Mouse (Mus musculus) C2C12 (cell line): ENCODE results near the gene F11r. TPM values are rescaled to one million over a fixed set of nuclear protein-coding genes. Genes with fewer than 3 reads are reported as not detected.

Experiments used
- H3K27me3 ChIP-seq: one replicate; pipeline ENCODE4 v1.6.1; 2011; ENCODE audit not compliant: control insufficient read depth, insufficient read depth, insufficient read length
- H3K36me3 ChIP-seq: one replicate; pipeline ENCODE4 v1.6.1; 2011; ENCODE audit not compliant: control insufficient read depth, insufficient read depth
- H3K4me3 ChIP-seq: one replicate; pipeline ENCODE4 v1.5.1; 2011; ENCODE audit warnings: mild to moderate bottlenecking, control low read depth; ENCODE audit not compliant: poor library complexity, insufficient read depth, severe bottlenecking
- H3K79me2 ChIP-seq: one replicate; pipeline ENCODE4 v1.6.1; 2011; ENCODE audit not compliant: control insufficient read depth, insufficient read depth
- H3K79me3 ChIP-seq: one replicate; pipeline ENCODE4 v1.6.1; 2011; ENCODE audit warnings: low read depth, control low read depth
- H3ac ChIP-seq: one replicate; pipeline ENCODE3; 2011; ENCODE audit warnings: low read depth; ENCODE audit not compliant: control insufficient read depth, insufficient read length
- CEBPB ChIP-seq: IDR thresholded peaks from one replicate; pipeline ENCODE4 v1.6.1; 2011; ENCODE audit warnings: low read depth, mild to moderate bottlenecking, control low read depth, moderate library complexity
- CTCF ChIP-seq: IDR thresholded peaks from one replicate; pipeline ENCODE4 v1.5.1; 2011; ENCODE audit not compliant: control insufficient read depth, insufficient read depth, insufficient read length
- FOSL1 ChIP-seq: IDR thresholded peaks from one replicate; pipeline ENCODE4 v1.8.0; 2011; ENCODE audit warnings: mild to moderate bottlenecking, low read length; ENCODE audit not compliant: poor library complexity, insufficient read depth, severe bottlenecking
- MAX ChIP-seq: IDR thresholded peaks from one replicate; pipeline ENCODE4 v1.6.1; 2011; ENCODE audit warnings: mild to moderate bottlenecking, control low read depth
- MYOD1 ChIP-seq: IDR thresholded peaks from one replicate; pipeline ENCODE4 v1.6.1; 2011; ENCODE audit warnings: low read depth; ENCODE audit not compliant: control insufficient read depth, insufficient read length
- MYOG ChIP-seq: IDR thresholded peaks from one replicate; pipeline ENCODE4 v1.6.1; 2011; ENCODE audit not compliant: control insufficient read depth, insufficient read length; ENCODE audit errors: extremely low read depth
- USF1 ChIP-seq: IDR thresholded peaks from one replicate; pipeline ENCODE4 v1.6.1; 2011; ENCODE audit warnings: low read depth, mild to moderate bottlenecking, control low read depth, moderate library complexity
- long read RNA-seq, 2 experiments: library from polyadenylated mRNA; unstranded; transcript quantifications; one replicate each; pipeline ENCODE4 v2.0.0; 2019 to 2020
- polyA plus RNA-seq: library from polyadenylated mRNA; unstranded; fragments of >200 nt; fragmentation: generic; extraction: Trizol; gene quantifications from one replicate; pipeline ENCODE4 v1.2.1, GENCODE M21; 2012; ENCODE audit warnings: missing spikeins

F11r gene
- polyA plus RNA-seq: 3.6 TPM
- long read RNA-seq, experiment 1: 0 reads
- long read RNA-seq, experiment 2: 0 reads

GRCm38 (mm10) chr1:171437264-171438013 is at the start of gene F11r:
Gene F11r (plus strand): TSS chr1:171437535.
- Histone ChIP-seq H3K79me3 (no peaks in the 10 kb centered on the region), H3K79me2 (no peaks in the 10 kb centered on the region), H3ac (peak within 1 kb of the TSS; percentile 57), H3K27me3 (no peaks in the 10 kb centered on the region), H3K4me3 (peak within 1 kb of the TSS; percentile 31), H3K36me3 (no peaks in the 10 kb centered on the region)
- no peak for TF ChIP-seq USF1
- no peak for TF ChIP-seq CEBPB
- TF ChIP-seq CTCF: no peak
- no peak for TF ChIP-seq MAX
- no peak for TF ChIP-seq MYOG
- no peak for TF ChIP-seq MYOD1
- TF ChIP-seq FOSL1: no peak

GRCm38 (mm10) chr1:171388376-171389102 is 48.8 kb upstream of the F11r start, which contains the start of gene Arhgap30:
Gene Arhgap30 (plus strand): TSS chr1:171388954.
- no peaks in the 10 kb centered on the region for H3K27me3 ChIP-seq
- H3K4me3 ChIP-seq: no peak within 1 kb of the TSS
- no peaks in the 10 kb centered on the region for H3K79me3 ChIP-seq
- H3K79me2 ChIP-seq: no peaks in the 10 kb centered on the region
- no peak for TF ChIP-seq MYOG
- TF ChIP-seq MYOD1: no peak
- TF ChIP-seq CTCF: no peak
- TF ChIP-seq MAX: no peak
- TF ChIP-seq FOSL1: no peak
- no peak for TF ChIP-seq CEBPB
- no peak for TF ChIP-seq USF1
- H3ac ChIP-seq: no peak within 1 kb of the TSS
- no peaks in the 10 kb centered on the region for H3K36me3 ChIP-seq

GRCm38 (mm10) chr1:171390101-171390500 is 47.2 kb upstream of the F11r start:
- H3ac ChIP-seq: no peak overlapping the region
- no peak overlapping the region for H3K4me3 ChIP-seq
- no peak for TF ChIP-seq MAX
- no peak for TF ChIP-seq MYOG
- TF ChIP-seq CTCF: no peak
- TF ChIP-seq MYOD1: no peak
- TF ChIP-seq USF1: no peak
- TF ChIP-seq CEBPB: no peak
- TF ChIP-seq FOSL1: no peak
- H3K79me3 ChIP-seq: no peaks in the 10 kb centered on the region
- H3K79me2 ChIP-seq: no peaks in the 10 kb centered on the region
- no peaks in the 10 kb centered on the region for H3K36me3 ChIP-seq
- peaks cover under 1% of the 10 kb centered on the region for H3K27me3 ChIP-seq

- TF ChIP-seq MYOD1: no peak
- Histone ChIP-seq H3K79me3 (no peaks in the 10 kb centered on the region), H3K36me3 (no peaks in the 10 kb centered on the region), H3K27me3 (no peaks in the 10 kb centered on the region), H3ac (no peak overlapping the region), H3K79me2 (no peaks in the 10 kb centered on the region), H3K4me3 (no peak overlapping the region)
Measured at GRCm38 (mm10) chr1:171401821-171402220, 35.5 kb upstream of the F11r start.

- Histone ChIP-seq H3ac (no peak overlapping the region), H3K36me3 (no peaks in the 10 kb centered on the region), H3K4me3 (no peak overlapping the region), H3K79me3 (no peaks in the 10 kb centered on the region), H3K27me3 (no peaks in the 10 kb centered on the region), H3K79me2 (no peaks in the 10 kb centered on the region)
- TF ChIP-seq CTCF: no peak
- no peak for TF ChIP-seq CEBPB
- no peak for TF ChIP-seq MYOD1
- no peak for TF ChIP-seq USF1
- TF ChIP-seq MAX: no peak
- TF ChIP-seq MYOG: no peak
- TF ChIP-seq FOSL1: no peak
Measured at GRCm38 (mm10) chr1:171402991-171403390, 34.3 kb upstream of the F11r start.

- Histone ChIP-seq H3K4me3 (no peak overlapping the region), H3K27me3 (peaks cover 7% of the 10 kb centered on the region), H3ac (no peak overlapping the region), H3K79me2 (peaks cover 10% of the 10 kb centered on the region), H3K79me3 (peaks cover 7% of the 10 kb centered on the region), H3K36me3 (no peaks in the 10 kb centered on the region)
- TF ChIP-seq CTCF (no peak), CEBPB (no peak), MAX (no peak), USF1 (no peak), FOSL1 (no peak), MYOG (no peak), MYOD1 (no peak)
Measured at GRCm38 (mm10) chr1:171407263-171407662, 30.1 kb upstream of the F11r start.
